Mouse (Mus musculus) embryonic fibroblast, embryonic 13.5 days (primary cell): Measurements from ENCODE around the gene Npas3.

Experiments
- CTCF ChIP-seq: IDR thresholded peaks from 2 replicates; pipeline ENCODE4 v1.5.1; 2011; ENCODE audit warnings: mild to moderate bottlenecking, control low read depth, low read length, moderate library complexity, borderline replicate concordance; ENCODE audit not compliant: insufficient read depth
- POLR2A ChIP-seq: IDR thresholded peaks from 2 replicates; pipeline ENCODE4 v1.6.1; 2011; ENCODE audit warnings: low read depth, mild to moderate bottlenecking, control low read depth, low read length, moderate library complexity

DNA sequence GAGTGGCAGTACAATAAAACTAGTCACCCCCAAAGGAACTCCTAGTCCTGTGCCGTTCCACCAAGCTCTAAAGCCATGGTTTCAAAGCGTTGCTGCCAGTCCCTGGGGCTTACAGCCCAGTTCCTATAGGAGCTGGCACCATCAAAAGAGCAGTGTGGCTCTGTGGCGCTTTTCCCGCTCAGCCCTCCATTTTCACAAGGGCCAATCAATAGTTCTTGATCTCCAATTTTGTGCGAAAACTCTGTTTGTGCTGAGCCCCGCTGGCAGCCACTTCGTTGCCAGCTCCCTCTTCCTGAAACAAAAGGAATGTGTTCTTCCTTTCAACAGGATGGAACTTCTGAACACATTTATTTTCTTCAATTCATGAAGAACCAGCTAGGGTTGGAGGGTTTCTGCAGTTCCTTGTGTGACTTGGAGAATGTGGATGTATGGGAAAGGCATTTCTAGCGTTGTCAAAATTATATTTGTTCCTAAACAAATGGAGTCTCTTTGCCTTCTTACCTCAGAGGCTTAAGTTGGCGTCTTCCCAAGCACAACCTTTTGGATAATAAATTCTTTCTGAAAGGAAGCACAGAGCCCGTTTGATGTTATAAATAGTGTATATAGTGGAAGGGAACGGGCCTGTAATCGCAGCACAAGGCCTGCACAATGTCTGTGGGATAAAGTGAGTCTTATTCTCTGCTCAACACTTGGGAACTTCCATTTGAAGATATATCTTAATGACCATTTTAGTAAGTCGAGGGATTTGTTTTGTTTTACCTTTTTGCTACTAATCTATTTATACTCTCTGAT lies 504.0 kb downstream of the Npas3 start:
- TF ChIP-seq CTCF (no peak), POLR2A (no peak)
